Mouse (Mus musculus): ENCODE data around the gene Slc25a18.
A peak's percentile ranks its signal among the peaks of the same experiment; 100 is the strongest.
"Not testable (repeated sequence)": the region's sequence is repeated elsewhere in the genome, so short reads cannot be mapped to it uniquely, and the experiment has no call there.

Gene Slc25a18

DNA sequence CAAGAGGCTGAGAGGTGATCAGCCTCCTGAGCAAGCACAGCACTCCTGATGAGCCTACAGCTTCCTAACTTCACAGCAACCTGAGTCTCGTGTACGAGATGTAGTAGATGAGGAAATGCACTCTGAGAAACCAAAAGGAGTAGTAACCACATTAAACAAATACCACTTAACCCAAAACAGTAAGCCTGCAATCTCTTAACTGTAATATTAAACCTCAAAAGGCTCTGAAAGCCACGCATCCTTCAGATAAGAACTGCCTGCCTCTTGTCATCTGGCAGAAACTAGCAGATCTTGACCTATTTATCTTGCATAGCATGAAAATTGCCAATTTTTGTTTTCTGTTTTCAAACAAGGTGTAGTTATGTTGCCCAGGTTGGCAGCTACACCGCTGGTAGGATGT, 25.5 kb downstream of the Slc25a18 start:
- no peak for DNase-seq

DNA sequence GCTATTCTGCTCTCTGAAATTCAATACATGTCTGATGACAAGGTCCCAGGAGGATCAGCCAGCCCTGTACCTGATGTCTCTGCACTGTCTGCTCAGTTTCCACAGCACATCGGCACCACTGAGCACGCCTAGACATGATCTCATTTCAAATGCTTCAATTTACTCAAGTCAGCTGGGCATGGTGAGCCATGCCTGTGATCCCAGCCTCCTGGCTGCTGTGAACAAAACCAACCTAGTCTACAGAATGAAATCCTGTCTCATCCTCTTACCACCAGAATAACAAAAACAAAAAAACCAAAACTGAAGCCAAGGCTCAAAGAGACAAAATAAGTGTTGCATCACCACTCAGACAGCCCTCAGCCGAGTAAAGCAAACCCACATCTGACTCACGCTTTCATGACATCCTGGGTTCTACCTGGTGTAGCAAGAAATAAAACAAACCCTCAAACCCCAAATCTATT, 26.2 kb downstream of the Slc25a18 start:
- DNase-seq, result no peak

DNA sequence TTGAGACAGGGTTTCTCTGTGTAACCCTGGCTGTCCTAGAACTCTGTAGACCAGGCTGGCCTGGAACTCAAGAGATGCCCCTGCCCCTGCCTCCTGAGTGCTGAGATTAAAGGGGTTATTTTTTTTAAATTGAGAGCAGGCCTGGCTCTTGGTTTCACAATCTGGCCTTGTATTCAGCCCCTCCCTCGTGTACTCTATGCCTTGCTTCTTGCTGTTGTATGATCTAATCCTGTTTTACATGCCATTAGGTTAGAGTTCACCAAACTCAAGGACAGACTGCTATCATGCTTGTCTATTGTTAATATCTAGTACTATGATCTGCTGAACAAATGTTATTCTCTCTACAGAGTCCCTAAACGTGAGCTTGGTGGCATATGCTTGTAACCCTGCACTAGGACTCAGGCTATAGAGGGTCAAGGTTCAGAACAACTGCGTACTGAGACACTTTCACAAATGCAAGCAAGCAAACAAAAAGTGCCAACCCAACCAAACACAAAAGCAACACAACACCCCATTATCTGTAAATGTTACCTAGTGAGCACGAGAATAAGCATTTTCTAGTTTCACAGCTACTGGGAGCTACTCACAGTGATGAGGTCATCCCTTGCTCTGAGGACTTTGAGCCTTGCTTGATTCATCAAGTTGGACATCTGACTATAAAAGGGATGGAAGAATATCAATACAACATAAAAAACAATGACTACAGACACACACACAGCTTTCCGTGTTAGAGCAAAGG, 33.8 kb downstream of the Slc25a18 start:
- no peak for DNase-seq

DNA sequence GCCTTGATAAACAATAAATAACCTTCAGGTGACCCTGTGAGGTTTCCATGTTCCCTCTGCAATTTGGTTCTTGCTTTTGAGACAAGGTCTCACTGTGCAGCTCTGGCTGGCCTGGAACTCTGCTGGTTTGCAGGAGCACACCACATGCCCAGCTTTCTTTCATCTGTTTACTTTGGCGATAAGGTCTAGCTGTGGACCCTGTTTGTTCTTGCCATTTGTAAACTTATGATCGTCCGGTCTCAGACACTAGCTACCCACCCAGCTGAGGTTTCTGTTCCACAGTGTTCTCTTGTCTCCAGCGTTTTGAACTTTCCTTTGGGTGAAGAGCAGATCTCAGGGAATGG, 34.3 kb downstream of the Slc25a18 start:
- DNase-seq, result no peak

DNA sequence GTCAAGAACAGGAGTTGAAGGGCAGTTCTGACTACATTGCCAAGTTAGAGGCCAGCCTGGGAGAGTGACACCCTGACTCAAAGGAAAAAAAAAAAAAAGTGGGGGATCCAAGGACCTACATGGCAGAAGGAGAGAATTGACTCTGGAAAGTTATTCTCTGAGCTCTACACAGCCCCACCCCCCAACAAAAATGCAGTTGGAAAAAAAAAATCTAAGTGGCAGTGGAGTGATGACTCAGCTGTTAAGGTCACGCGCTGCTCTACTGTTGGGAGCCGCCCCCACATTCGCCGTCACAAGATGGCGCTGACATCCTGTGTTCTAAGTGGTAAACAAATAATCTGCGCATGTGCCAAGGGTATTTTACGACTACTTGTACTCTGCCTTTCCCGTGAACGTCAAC, 38.6 kb downstream of the Slc25a18 start:
- not testable (repeated sequence) for DNase-seq

DNA sequence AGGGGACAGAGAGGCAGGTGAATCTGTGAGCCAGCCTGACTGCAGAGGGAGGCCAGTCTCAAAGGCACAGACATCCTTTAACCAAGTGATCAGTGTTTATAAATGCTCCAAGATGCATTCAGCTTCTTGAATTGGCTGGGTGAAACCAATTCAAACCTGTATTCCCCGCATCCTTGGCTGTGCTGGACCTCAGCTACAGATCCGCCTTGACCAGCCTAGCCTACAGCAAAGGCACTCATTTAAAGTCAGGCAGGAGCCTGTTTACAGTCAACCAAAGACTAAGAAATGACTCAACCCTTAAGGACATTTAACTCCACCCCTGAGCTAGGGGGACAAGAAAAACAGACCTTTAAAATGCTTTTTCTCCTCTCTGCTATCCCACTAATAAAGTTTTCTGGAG, 45.9 kb downstream of the Slc25a18 start:
- no peak for DNase-seq

DNA sequence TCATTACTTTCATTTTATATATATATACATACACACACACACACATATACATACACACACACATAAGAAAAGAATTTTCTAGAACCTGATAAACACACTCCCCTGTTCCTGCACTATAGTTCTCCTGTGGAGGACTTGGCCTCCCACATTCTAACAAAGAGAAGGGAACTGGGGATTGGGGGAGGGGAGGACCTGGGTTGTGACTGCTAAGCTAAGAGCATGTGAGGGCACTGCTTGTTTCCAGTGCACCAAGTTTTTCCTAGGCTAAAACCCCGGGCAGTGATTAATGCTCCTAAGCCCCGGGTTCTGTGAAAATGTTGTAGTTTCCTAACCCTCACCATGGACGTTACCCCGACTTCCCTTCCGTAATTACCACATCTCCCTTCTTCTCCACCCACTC, 46.8 kb downstream of the Slc25a18 start:
- no peak for DNase-seq

DNA sequence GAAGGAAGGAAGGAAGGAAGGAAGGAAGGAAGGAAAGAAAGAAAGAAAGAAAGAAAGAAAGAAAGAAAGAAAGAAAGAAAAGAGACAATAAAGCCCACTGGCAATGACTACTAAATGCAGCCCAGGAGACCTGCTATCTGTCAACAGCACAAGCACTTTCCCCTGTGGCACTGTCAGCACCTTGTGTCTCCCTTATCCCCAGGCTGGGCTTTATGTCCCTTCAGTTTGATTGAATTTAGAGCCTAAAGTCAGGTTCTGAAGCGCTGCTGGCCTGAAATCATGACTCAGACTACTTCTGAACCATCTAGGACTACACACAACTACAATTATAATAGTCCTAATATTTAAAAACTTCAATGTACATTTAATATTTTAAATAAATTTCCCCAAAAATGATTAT, 47.6 kb downstream of the Slc25a18 start:
- DNase-seq, result peak; percentile 59

DNA sequence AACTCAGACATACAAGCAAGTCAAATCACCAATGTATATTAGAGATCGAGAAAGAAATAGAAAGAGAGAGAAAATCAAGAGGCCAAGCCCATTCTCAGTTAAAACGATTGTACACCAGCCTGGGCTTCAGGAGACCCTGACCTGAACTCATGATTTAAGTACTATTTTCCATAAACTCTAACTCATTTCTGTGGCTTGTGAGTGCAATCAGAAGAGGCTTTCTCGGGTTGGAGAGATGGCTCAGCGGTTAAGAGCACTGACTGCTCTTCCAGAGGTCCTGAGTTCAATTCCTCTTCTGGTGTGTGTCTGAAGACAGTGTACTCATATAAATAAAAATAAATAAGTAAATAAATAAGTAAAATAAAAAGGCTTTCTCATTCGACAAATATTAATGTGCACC, 48.3 kb downstream of the Slc25a18 start:
- DNase-seq, result no peak

DNA sequence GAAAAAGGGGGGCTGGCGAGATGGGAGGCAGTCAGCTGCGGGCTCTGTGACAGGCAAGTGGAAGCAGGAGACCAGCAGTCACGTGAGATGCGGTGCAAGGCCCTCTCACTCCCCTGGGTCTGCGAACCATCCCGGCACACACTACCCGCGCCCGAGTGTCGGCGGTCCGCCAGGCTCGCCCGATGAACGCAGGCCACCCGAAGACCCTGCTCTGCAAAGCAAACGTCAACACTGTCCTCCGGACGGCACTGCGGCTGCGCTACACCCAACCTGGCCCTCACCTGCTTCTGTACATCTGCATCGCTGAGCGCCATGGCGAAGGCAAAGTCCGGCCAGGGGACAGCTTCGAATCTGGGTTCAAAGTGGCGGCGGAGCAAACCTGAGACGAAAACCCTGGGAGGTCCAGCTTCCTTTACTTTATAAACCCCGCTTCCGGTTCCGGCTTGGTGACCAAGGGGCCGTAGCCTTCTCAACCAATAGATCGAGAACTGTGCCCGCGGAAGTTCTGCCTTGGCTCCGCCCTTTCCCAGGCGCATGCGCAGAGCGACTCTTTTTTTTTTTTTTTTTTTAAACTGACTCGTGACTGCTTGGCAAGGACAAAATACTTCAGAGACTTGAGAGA, 49.0 kb downstream of the Slc25a18 start, which contains the start of gene Atp6v1e1:
Gene Atp6v1e1 (minus strand): TSS at position 487 of the 622 bp plus-strand sequence.
- peak; percentile 95 for DNase-seq

DNA sequence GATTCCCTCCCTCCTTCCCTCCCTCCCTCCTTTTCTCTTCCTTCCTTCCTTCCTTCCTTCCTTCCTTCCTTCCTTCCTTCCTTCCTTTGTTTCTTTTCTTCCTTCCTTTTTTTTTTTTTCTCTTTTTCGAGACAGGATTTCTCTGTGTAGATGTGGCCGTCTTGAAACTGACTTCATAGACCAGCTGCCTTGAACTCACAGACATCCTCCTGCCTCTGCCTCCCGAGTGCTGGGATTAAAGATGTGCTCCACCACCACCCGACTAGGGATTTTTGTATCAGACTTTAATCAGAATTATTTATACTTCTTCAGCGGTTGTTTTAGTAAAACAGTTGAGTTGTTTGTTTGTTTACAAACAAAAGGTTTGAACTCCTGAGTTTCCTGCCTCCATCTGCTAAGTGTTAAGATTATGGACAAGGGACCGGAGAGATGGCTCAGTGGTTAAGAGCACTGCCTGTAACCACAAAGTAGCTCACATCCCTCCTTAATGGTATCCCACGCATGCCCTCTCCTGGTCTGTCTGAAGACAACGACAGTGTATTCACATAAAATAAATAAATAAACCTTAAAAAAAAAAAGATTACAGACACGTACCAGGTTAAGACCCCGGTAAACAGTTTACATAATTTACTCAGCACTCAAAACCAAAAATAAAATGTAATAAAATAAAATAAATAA, 49.7 kb downstream of the Slc25a18 start:
- DNase-seq, result peak; percentile 40

DNA sequence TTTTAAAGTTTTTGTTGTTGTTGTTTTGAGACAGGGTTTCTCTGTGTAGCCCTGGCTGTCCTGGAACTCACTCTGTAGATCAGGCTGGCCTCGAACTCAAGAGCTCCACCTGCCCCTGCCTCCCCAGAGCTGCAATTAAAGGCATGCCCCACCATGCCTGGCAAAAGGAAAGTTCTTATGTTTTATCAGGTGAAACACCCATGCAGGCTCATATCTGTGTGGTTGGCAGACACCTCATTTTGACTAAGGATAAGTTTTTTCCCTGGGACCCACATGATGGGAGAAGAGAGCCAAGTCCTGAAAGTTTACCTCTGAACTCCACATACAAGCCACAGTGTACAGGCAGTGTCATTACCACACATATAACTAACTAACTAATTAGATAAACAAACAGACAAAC, 56.7 kb downstream of the Slc25a18 start:
- DNase-seq, result peak; percentile 85

DNA sequence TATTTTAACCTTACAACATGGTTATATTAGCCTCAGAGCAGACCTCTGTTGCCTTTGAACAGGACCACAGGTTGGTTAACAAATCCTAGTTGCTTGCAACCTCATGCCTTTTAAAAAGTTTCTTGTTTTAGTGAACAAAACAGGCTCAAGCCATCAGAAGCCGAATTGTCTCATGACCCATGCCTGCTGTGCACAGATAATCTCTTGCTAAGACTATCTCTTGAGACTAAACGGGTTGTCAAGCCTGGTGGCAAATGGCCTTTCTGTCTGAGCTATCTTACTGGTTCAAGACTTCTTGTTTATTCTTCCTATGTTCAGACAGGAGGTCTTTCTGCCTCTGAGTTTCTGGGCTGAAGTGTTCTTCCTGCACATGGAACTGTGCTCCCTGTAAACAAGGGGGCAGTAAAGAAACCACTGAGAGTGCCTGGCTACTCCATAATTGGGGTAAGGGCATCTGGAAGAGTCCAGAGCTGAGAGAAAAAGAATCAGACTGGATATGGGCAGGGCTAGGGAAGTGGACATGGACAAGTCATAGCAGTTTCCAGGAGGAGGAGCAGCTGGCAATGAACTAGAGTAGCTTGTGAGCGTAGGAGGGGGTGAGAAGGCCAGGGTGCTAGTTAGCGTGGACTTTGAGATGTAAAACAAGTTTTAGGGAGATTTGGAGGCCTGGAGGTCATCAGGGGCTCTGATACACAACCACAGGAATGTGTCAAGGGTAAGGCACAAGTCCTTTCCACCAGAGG, 57.7 kb downstream of the Slc25a18 start:
- peak; percentile 81 for DNase-seq

DNA sequence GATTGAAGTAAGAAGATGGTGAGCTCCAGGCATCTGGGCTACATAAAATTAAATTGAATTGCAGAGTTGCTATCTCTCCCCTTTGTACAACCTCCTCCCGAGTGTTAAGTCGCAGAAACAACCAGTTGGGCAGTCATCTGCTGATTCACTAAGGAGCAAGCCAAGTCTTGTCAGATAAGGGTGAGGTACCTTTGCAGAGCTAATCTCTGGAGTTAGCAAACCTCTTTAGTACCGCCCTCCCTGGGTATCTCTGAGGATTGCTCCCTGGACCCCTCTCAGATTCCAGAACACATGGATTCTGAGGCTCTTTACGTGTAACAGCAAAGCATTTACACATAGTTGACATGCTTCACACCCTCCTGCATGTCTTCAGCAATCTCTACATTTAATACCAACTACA, 58.7 kb downstream of the Slc25a18 start:
- DNase-seq, result peak; percentile 80

DNA sequence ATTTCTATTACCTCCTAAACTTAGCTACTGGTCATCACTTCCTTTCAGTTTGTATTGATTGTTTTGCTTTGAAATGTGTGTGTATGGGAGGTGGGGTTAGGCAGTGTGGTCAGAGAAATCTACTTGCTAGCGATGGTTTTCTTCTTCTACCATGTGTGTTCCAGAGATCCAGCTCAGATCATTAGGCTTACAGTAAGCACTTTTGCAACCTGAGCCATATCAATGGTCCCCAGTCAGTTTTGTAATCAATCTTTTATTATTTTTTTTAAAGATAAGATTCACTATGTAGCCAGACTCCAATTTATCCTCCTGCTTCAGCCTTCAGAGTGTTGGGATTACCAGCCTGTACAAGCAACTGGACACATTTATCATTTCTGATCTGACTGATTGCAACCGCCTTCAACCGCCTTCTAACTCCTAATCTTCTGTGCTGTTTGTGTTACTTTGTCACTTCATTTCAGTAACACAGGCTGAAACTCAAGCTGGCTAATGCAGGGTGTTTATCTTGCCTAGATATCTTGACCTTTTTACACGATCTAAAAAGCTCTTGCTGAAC, 61.5 kb downstream of the Slc25a18 start:
- no peak for DNase-seq

DNA sequence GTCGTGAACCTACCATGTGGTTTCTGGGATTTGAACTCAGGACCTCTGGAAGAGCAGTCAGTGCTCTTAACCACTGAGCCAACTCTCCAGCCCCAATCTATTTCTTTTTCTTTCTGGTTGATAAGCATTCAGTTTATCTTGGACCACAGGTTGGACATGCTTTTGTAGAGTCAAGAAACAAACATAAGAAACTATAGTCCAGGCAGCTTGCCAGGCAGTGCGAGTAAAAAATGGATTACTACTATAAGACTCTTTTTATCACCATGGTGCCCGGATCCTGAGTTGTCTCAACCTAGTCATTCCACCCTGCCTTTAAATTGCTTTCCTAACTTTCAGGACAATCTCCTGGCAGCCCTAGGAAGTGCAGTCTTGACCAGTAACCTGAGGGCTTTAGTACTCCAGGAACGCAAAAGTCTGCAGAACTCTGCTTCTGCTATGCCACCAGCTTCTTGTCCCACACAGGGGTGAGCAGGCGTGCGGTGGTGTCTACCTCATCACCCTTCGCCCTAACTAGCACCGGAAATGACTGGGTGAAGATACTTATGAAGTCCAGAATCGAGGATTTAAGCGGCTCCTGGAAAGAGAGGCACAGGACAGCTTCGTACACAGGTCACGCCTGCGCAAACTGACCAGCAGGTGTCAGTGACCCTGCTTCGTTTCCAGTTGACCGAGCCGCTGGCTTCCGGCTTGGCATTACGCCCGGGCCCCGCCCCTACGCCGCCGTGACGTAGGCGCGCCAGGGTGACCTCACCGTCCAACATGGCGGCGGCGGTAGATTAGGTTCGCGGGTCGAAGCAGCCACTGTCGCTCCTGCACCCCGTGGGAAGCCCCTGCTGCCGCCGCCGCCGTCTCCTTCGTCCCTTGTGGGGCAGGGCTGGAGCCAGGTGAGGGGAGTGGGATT, 62.3 kb downstream of the Slc25a18 start, which contains the start of gene Bcl2l13:
Gene Bcl2l13 (plus strand): TSS at position 739 of the 901 bp plus-strand sequence.
- peak; percentile 98 for DNase-seq

DNA sequence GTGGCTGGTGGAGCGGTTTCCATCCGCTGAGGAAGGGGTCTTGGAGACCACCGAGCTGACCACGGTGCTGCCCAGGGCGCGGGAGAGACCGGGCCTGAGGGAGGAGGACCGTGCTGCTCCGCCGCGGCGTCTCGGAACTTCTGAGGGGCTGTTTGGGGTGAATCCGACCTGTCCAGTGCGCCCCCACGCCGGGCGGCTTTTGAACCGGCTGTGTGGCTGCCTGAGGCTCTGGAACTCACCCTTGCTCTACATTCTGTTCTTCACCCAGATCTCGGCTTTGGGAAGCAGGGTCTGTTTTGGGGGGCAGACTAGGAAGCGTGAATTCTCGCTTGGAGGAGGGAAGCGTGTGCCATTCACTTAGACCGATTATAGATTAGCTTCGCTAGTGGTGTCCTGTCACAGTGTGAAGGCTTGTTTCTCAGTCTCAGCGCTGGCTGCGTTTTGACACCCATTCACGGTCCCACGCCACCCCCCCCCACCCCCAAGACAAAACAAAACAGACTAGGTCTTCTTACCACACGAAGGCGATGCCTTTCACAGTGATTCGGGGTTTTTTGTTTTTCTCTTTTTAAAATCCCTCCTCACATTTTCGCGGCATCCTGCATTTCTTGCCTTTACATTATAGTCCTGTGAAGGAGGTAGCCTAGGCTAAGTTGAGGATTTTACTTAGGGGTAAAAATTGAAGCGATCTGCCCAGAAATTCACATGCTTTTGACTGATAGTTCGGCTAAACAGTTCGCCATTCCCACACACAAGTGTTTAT, 63.2 kb downstream of the Slc25a18 start:
- peak; percentile 62 for DNase-seq

DNA sequence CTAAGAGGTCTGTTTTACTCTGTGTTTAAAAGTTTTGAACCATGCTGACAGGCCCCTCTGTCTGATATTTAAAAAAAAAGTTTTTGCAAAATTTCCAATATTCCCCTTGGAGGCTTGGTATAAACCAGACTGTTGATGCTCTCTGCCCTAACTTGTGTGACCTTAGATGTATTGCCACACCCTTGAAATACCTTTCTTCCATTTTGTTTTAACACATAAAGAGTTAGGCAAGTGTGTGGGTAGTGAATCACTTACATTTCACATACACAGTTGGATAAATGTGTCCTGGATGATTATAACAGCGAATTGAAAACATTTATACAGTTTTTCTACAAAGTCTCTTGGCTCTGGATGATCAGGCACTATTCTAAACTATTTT, 63.8 kb downstream of the Slc25a18 start:
- DNase-seq, result no peak

DNA sequence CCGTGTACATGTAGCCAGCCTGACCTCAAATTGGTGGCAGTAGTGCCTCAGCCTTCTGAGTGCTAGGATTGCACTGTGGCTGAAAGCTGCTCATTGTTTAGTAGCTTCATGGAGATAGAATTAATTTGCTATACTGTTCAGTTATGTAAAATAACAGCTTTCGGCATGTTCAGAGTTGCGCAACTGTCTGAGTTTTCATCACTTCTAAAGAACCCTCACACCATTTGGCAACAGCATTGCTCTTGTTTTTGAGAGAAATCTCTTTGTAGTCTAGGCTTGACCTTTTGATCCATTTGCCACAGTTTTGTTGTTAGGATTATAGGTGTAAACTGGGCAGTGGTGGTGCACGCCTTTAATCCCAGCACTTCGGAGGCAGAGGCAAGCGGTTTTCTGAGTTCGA, 66.9 kb downstream of the Slc25a18 start:
- DNase-seq, result no peak

DNA sequence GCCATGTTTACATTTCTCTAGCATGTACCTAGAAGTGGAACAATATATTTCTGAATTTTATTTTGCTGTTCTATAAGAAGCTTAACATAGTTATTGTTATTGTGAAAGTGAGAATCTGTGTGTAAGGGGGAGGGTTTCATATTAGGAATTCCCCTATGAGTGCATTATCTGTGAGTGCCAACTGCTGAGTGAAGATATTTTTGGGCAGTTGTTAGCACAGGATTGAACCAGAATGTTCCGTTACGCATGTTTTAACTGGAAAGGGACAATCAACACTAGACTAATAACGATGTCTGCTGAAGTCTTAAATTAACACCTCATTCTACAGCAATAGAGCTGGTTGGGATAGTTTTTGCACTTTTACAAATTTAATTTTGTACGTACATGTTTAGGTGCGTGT, 68.4 kb downstream of the Slc25a18 start:
- DNase-seq, result no peak
